ENCODE assay signal across 1 mouse cellular context in the genomic region with DNA sequence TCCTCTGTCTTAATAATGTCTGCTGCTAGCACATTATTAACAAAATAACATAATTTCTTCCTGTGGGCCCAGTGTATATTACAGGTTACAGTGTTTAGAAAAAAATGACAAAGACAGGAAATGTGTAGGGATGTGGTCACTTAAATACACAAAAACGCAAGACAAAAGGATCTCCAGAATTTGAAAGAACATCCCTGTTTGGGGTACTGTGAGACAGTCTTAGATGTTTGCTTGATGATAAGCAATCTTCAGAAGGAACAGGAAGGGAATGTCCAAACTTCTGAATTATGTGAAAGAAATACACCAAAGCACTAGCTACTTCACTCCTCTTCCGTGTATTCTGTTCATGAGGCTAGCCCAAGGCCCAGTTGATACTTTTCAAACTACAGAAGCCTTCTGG.
TF ChIP-seq lines count a peak whose summit lies in the region.

No protein-coding gene starts in this region.

TF ChIP-seq in CH12.LX, 34 proteins besides CTCF, POLR2A, EP300 and RAD21 (continued from another document):
- TF ChIP-seq ZNF384 (IDR thresholded peaks at IDR 0.05; ENCODE audit: low read depth, low read length): 0 out of 2 replicates have a peak, but pooled peaks have one; percentile 10
